Mouse (Mus musculus): Measurements from ENCODE around the gene Fig4. TPM values are rescaled to one million over a fixed set of nuclear protein-coding genes. Genes with fewer than 3 reads are reported as not detected.

Fig4 gene
- polyA plus RNA-seq, 1 experiment from 2014 or later = 16.4 TPM

DNA sequence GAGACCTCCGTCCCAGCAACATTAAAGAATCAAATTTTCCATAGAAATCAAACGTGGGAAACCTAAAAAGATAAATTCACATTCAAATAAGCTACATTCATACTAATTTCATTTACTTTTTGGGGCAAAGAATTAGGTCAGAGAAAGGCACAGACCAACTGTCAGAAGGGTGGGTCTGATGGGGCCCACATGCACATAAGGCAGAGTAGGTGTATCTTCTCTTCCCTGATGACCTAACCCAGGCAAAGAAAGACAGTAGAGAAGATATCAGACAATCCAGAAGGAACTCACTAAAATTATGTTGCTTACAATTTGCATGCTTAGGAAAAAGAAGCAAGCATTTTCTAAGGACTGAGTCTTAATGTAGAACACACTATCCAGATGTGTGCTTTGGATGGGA lies 67.9 kb downstream of the Fig4 start:
- H3K9ac ChIP-seq = no peak overlapping the region
- WGBS = 81% methylated on average over 2 of the region's 2 CpGs
- ATAC-seq (ENCODE audit: insufficient read depth) (no peak), DNase-seq (no peak)
- H3K27ac ChIP-seq (ENCODE audit: low read depth) = no peak overlapping the region
- H3K9me3 ChIP-seq (ENCODE audit: low read depth, low read length) = no peaks in the 10 kb centered on the region
- no peak overlapping the region for H3K4me2 ChIP-seq
- no peak for TF ChIP-seq CTCF (IDR thresholded peaks at IDR 0.05; ENCODE audit: low read depth)
- no peaks in the 10 kb centered on the region for H3K4me1 ChIP-seq (ENCODE audit: insufficient read depth)
- no peaks in the 10 kb centered on the region for H3K27me3 ChIP-seq (ENCODE audit: insufficient read depth, low read length)
- H3K4me3 ChIP-seq (ENCODE audit: low read depth, low read length) = no peak overlapping the region
- H3K36me3 ChIP-seq (ENCODE audit: insufficient read depth) = no peaks in the 10 kb centered on the region

DNA sequence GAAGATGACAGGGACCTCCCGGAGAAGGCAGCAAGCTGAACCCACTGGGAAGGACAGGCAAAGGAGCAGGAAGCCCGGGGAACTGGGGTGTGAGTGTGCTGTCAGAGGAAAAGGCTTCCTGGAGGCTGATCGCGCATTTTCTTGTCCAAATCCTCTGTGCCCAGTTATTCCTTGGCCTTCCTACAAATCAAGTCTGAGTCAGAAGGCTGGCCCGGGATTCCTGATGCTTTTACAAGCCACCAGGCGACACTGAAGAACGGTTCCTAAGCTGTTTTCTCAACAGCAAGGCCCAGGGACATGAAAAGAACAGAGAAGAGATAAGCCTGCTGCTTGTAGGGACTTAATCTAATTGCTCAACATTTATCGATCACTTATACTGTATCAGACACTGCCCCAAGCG lies 68.5 kb downstream of the Fig4 start:
- Histone ChIP-seq H3K4me2 (no peak overlapping the region), H3K9me3 (ENCODE audit: low read depth, low read length) (no peaks in the 10 kb centered on the region), H3K4me3 (ENCODE audit: low read depth, low read length) (no peak overlapping the region), H3K27ac (ENCODE audit: low read depth) (no peak overlapping the region), H3K9ac (no peak overlapping the region), H3K4me1 (ENCODE audit: insufficient read depth) (no peaks in the 10 kb centered on the region), H3K36me3 (ENCODE audit: insufficient read depth) (no peaks in the 10 kb centered on the region), H3K27me3 (ENCODE audit: insufficient read depth, low read length) (no peaks in the 10 kb centered on the region)
- no peak for TF ChIP-seq CTCF (IDR thresholded peaks at IDR 0.05; ENCODE audit: low read depth)
- 63% methylated on average over 9 of the region's 9 CpGs for WGBS
- ATAC-seq (ENCODE audit: insufficient read depth) (no peak), DNase-seq (no peak)

DNA sequence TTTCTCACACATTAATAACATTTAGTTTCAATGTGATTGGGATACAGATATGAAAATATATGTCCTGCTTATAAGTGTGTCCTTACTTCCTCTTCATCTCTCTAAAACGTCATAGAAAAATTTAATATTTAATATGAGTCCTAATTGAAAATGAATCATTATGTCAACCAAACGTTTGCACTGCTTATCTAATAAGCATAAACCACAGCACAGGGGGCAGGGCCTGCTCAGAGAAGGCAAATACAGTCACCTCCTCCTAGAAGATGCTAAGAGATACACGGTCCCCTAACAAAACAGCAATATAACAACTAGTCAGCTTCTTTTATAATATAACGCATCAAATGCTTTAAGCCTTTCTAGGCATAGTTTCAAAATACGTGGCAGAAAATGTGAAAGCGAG lies 69.9 kb downstream of the Fig4 start:
- Histone ChIP-seq H3K4me3 (ENCODE audit: low read depth, low read length) (no peak overlapping the region), H3K4me1 (ENCODE audit: insufficient read depth) (no peaks in the 10 kb centered on the region), H3K4me2 (no peak overlapping the region), H3K9ac (no peak overlapping the region), H3K27me3 (ENCODE audit: insufficient read depth, low read length) (no peaks in the 10 kb centered on the region), H3K9me3 (ENCODE audit: low read depth, low read length) (no peaks in the 10 kb centered on the region), H3K27ac (ENCODE audit: low read depth) (no peak overlapping the region), H3K36me3 (ENCODE audit: insufficient read depth) (no peaks in the 10 kb centered on the region)
- ATAC-seq (ENCODE audit: insufficient read depth) (no peak), DNase-seq (no peak)
- 76% methylated on average over 6 of the region's 6 CpGs for WGBS
- no peak for TF ChIP-seq CTCF (IDR thresholded peaks at IDR 0.05; ENCODE audit: low read depth)

DNA sequence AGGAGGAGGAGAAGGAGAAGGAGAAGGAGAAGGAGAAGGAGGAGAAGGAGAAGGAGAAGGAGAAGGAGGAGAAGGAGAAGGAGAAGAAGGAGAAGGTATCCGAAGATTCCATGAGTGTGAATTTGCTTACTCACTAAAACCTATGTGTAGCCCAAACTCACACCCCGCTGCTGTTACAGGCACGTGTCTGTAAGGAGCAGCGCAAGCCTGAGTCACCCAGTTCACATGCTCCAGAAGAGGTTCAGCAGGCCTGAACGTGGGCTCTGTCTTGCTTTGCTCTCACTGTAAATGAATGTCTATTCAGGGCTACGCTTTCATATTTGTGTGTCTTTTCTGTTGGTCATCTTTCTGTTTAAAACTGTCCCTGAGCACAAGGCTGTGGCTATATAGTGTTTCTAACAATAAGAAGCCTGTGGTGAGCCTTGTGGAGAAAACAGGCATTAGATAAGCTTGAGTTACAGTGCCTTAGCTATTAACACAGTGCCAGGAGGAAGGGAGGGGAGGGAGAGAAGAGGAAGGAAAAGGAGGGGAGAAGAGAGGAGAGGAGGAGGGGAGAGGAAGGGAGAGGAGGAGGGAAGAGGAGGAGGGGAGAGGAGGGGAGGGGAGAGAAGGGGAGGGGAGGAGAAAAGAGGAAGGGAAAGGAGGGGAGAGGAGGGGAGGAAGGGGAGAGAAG lies 71.8 kb downstream of the Fig4 start:
- no peak for TF ChIP-seq CTCF (IDR thresholded peaks at IDR 0.05; ENCODE audit: low read depth)
- no peak overlapping the region for H3K9ac ChIP-seq
- 0 out of 2 replicates have a peak, but pooled peaks cover 3% of the 10 kb centered on the region for H3K36me3 ChIP-seq (ENCODE audit: insufficient read depth)
- H3K27me3 ChIP-seq (ENCODE audit: insufficient read depth, low read length) = no peaks in the 10 kb centered on the region
- WGBS = 82% methylated on average over 6 of the region's 6 CpGs
- H3K4me3 ChIP-seq (ENCODE audit: low read depth, low read length) = no peak overlapping the region
- H3K4me1 ChIP-seq (ENCODE audit: insufficient read depth) = no peaks in the 10 kb centered on the region
- no peaks in the 10 kb centered on the region for H3K9me3 ChIP-seq (ENCODE audit: low read depth, low read length)
- no peak overlapping the region for H3K27ac ChIP-seq (ENCODE audit: low read depth)
- no peak overlapping the region for H3K4me2 ChIP-seq
- no peak for ATAC-seq (ENCODE audit: insufficient read depth)
- no peak for DNase-seq

DNA sequence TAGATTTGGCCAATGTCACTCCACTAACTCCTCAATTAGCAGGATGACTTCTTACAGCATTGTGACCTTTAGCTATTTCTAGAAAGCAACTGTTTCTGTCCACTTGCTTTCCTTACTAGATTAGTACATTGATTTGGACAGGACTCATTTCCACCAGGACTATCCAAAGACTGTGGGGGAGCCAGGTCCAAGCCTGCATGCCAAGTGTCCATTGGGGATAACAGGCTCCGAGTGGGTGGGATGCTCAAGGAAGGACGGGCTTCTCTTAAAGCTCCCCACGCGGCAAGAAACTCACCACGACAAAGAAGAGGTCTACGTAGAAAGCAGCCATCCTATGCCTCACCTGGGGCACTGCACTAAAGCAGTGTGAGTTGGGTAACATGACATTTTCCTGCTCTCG lies 75.4 kb downstream of the Fig4 start:
- Histone ChIP-seq H3K27ac (ENCODE audit: low read depth) (no peak overlapping the region), H3K4me2 (no peak overlapping the region), H3K9me3 (ENCODE audit: low read depth, low read length) (no peaks in the 10 kb centered on the region), H3K27me3 (ENCODE audit: insufficient read depth, low read length) (no peaks in the 10 kb centered on the region), H3K4me3 (ENCODE audit: low read depth, low read length) (no peak overlapping the region), H3K4me1 (ENCODE audit: insufficient read depth) (no peaks in the 10 kb centered on the region), H3K36me3 (ENCODE audit: insufficient read depth) (0 out of 2 replicates have a peak, but pooled peaks cover 3% of the 10 kb centered on the region), H3K9ac (no peak overlapping the region)
- no peak for TF ChIP-seq CTCF (IDR thresholded peaks at IDR 0.05; ENCODE audit: low read depth)
- 86% methylated on average over 7 of the region's 7 CpGs for WGBS
- ATAC-seq (ENCODE audit: insufficient read depth) (no peak), DNase-seq (no peak)

DNA sequence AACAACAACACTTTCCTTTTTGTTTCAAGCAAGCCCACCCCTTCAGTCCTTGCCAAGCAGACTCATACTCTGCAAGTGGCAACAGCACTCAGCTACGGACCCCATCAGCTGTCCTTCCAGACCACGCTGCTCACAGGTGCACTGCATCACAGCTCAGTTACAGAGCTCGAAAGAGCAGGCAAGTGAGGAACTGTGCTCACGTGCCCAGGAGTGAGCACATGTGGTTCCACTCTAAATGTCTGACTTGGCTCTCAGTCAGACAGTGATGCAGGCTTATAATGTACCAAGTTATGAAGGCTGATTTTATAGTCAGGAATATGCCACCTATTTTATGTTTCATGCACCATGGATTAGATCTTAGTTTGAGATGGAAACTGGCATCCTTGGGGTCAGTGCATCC lies 79.6 kb downstream of the Fig4 start:
- no peak for ATAC-seq (ENCODE audit: insufficient read depth)
- 57% methylated on average over 4 of the region's 4 CpGs for WGBS
- Histone ChIP-seq H3K4me3 (ENCODE audit: low read depth, low read length) (no peak overlapping the region), H3K9me3 (ENCODE audit: low read depth, low read length) (no peaks in the 10 kb centered on the region), H3K4me1 (ENCODE audit: insufficient read depth) (no peaks in the 10 kb centered on the region), H3K9ac (no peak overlapping the region), H3K27me3 (ENCODE audit: insufficient read depth, low read length) (no peaks in the 10 kb centered on the region), H3K27ac (ENCODE audit: low read depth) (no peak overlapping the region), H3K4me2 (no peak overlapping the region), H3K36me3 (ENCODE audit: insufficient read depth) (0 out of 2 replicates have a peak, but pooled peaks cover 3% of the 10 kb centered on the region)
- DNase-seq = no peak
- no peak for TF ChIP-seq CTCF (IDR thresholded peaks at IDR 0.05; ENCODE audit: low read depth)

DNA sequence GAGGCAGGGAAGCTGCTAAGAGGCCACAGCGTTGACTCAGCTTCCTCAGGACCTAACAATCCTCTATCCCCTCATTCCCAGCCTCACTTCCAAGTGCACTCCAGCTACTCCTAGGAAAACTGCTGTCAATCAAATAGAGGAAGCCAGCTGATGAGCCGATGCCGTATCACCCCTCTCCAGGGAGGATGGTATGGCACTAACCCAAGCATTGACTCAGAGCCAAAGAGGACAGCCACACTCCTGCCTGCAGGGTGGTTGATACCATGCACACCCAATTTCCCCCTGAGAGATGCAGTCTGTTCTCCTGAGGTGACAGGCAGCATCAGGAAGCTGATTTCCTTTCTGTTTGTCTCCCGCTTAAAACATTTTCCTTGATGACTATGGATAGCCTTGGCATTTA lies 81.9 kb downstream of the Fig4 start:
- H3K9ac ChIP-seq = no peak overlapping the region
- no peaks in the 10 kb centered on the region for H3K9me3 ChIP-seq (ENCODE audit: low read depth, low read length)
- WGBS = 58% methylated on average over 4 of the region's 4 CpGs
- H3K4me3 ChIP-seq (ENCODE audit: low read depth, low read length) = no peak overlapping the region
- TF ChIP-seq CTCF (IDR thresholded peaks at IDR 0.05; ENCODE audit: low read depth) = no peak
- H3K36me3 ChIP-seq (ENCODE audit: insufficient read depth) = no peaks in the 10 kb centered on the region
- no peaks in the 10 kb centered on the region for H3K4me1 ChIP-seq (ENCODE audit: insufficient read depth)
- ATAC-seq (ENCODE audit: insufficient read depth) (no peak), DNase-seq (no peak)
- no peak overlapping the region for H3K27ac ChIP-seq (ENCODE audit: low read depth)
- no peak overlapping the region for H3K4me2 ChIP-seq
- H3K27me3 ChIP-seq (ENCODE audit: insufficient read depth, low read length) = no peaks in the 10 kb centered on the region

Measured in lung, embryonic 14.5 days (tissue).